Mouse (Mus musculus): ENCODE results near the gene Olfr982.

- no peak for TF ChIP-seq CTCF (IDR thresholded peaks at IDR 0.05; ENCODE audit: borderline replicate concordance, control insufficient read depth, extremely low read depth, insufficient read depth, low read length, poor library complexity)
- no peak for TF ChIP-seq POLR2A (IDR thresholded peaks at IDR 0.05; ENCODE audit: control insufficient read depth, extremely low read depth, insufficient read depth, low read length, poor library complexity)
These were observed 19.9 kb downstream of the Olfr982 start, which contains the start of gene Olfr983 for GRCm38 (mm10) chr9:40093495-40093894.

Measured in thymus, adult 2 months (tissue).